Mouse (Mus musculus): ENCODE results near the gene Kcne2. TPM values are rescaled to one million over a fixed set of nuclear protein-coding genes. Genes with fewer than 3 reads are reported as not detected.

The Kcne2 gene
- polyA plus RNA-seq, 1 experiment = not detected

GRCm38 (mm10) chr16:92313953-92314741, 22.0 kb downstream of the Kcne2 start:
- Histone ChIP-seq H3K9ac (ENCODE audit: low read depth, poor library complexity, severe bottlenecking) (no peak overlapping the region), H3K4me3 (ENCODE audit: low read depth, low read length) (no peak overlapping the region), H3K9me3 (replicated peaks; ENCODE audit: control insufficient read depth, insufficient read depth, low read length, poor library complexity, severe bottlenecking) (no peaks in the 10 kb centered on the region), H3K27me3 (ENCODE audit: control insufficient read depth, insufficient read depth, low read length, poor library complexity, severe bottlenecking) (no peaks in the 10 kb centered on the region), H3K36me3 (ENCODE audit: control insufficient read depth, insufficient read depth, low read length, poor library complexity, severe bottlenecking) (no peaks in the 10 kb centered on the region), H3K4me1 (ENCODE audit: control insufficient read depth, insufficient read depth, low read length) (no peaks in the 10 kb centered on the region), H3K27ac (ENCODE audit: insufficient read depth, low read length) (no peak overlapping the region)
- TF ChIP-seq POLR2A (IDR thresholded peaks at IDR 0.05; ENCODE audit: insufficient read depth, low read length) (no peak), CTCF (IDR thresholded peaks at IDR 0.05; ENCODE audit: low read depth, low read length) (peak; percentile 77), EP300 (IDR thresholded peaks at IDR 0.05; ENCODE audit: insufficient read depth, low read depth, low read length) (no peak)

DNA sequence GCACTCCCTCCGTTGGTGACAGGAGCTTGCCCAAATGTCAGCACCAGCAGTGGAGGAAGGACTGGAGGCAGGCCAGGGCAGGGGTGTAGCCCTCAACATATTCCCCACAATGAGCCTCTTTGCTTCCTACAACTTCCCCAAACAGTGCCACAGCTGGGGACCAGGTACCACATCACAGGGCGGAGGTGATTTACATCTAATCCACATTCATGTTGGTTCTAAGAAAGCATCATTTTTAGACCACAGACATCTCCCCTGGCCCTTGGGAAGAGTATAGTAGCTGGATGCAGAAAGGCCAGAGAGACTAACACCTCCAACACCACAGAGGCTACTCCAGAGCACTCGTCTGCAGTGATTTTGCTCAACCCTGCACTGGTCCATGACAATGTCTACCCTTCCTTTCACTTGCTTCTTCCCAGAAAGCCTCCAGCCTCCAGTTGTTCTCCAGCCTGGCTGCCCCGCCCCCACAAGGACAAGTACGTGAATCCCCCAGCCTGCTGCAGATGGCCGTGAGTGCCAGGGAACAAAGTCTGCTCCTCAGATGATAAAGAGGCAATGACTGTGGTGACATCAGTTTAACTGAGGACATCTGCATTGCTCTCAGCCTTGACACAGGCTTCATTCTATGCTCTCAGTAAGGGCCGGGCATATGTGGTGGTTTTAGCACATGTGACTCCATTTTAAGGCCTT, 24.0 kb downstream of the Kcne2 start:
- TF ChIP-seq POLR2A (IDR thresholded peaks at IDR 0.05; ENCODE audit: insufficient read depth, low read length) = no peak
- TF ChIP-seq CTCF (IDR thresholded peaks at IDR 0.05; ENCODE audit: low read depth, low read length) = no peak
- no peak for TF ChIP-seq EP300 (IDR thresholded peaks at IDR 0.05; ENCODE audit: insufficient read depth, low read depth, low read length)
- Histone ChIP-seq H3K4me1 (ENCODE audit: control insufficient read depth, insufficient read depth, low read length) (no peaks in the 10 kb centered on the region), H3K9ac (ENCODE audit: low read depth, poor library complexity, severe bottlenecking) (no peak overlapping the region), H3K27me3 (ENCODE audit: control insufficient read depth, insufficient read depth, low read length, poor library complexity, severe bottlenecking) (no peaks in the 10 kb centered on the region), H3K27ac (ENCODE audit: insufficient read depth, low read length) (no peak overlapping the region), H3K36me3 (ENCODE audit: control insufficient read depth, insufficient read depth, low read length, poor library complexity, severe bottlenecking) (no peaks in the 10 kb centered on the region), H3K4me3 (ENCODE audit: low read depth, low read length) (no peak overlapping the region), H3K9me3 (replicated peaks; ENCODE audit: control insufficient read depth, insufficient read depth, low read length, poor library complexity, severe bottlenecking) (no peaks in the 10 kb centered on the region)

GRCm38 (mm10) chr16:92319353-92320109, 27.3 kb downstream of the Kcne2 start:
- Histone ChIP-seq H3K9me3 (replicated peaks; ENCODE audit: control insufficient read depth, insufficient read depth, low read length, poor library complexity, severe bottlenecking) (no peaks in the 10 kb centered on the region), H3K27me3 (ENCODE audit: control insufficient read depth, insufficient read depth, low read length, poor library complexity, severe bottlenecking) (no peaks in the 10 kb centered on the region), H3K4me3 (ENCODE audit: low read depth, low read length) (no peak overlapping the region), H3K4me1 (ENCODE audit: control insufficient read depth, insufficient read depth, low read length) (no peaks in the 10 kb centered on the region), H3K9ac (ENCODE audit: low read depth, poor library complexity, severe bottlenecking) (no peak overlapping the region), H3K27ac (ENCODE audit: insufficient read depth, low read length) (no peak overlapping the region), H3K36me3 (ENCODE audit: control insufficient read depth, insufficient read depth, low read length, poor library complexity, severe bottlenecking) (no peaks in the 10 kb centered on the region)
- TF ChIP-seq POLR2A (IDR thresholded peaks at IDR 0.05; ENCODE audit: insufficient read depth, low read length) (no peak), CTCF (IDR thresholded peaks at IDR 0.05; ENCODE audit: low read depth, low read length) (peak; percentile 72)

DNA sequence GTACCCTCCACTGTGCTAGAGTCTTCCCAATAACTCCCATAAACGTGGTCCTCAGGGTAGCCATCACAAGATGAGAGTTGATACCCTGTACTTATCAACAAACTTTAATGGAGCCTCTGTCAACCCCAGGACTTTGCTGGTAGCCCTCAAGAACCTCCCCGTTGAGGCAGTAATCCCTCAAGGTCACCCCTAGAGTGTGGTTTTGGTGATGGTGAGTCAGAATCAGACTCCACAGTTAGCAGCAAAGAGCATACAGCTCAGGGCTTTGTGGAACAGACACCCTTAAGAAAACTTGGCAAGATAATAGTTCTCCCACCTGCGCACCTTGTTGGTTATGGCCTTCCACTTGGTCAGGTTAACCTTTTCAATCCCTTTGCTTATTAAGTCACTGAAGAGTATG, 28.2 kb downstream of the Kcne2 start:
- no peak overlapping the region for H3K9ac ChIP-seq (ENCODE audit: low read depth, poor library complexity, severe bottlenecking)
- no peaks in the 10 kb centered on the region for H3K4me1 ChIP-seq (ENCODE audit: control insufficient read depth, insufficient read depth, low read length)
- no peak for TF ChIP-seq CTCF (IDR thresholded peaks at IDR 0.05; ENCODE audit: low read depth, low read length)
- TF ChIP-seq POLR2A (IDR thresholded peaks at IDR 0.05; ENCODE audit: insufficient read depth, low read length) = no peak
- no peak for TF ChIP-seq EP300 (IDR thresholded peaks at IDR 0.05; ENCODE audit: insufficient read depth, low read depth, low read length)
- H3K4me3 ChIP-seq (ENCODE audit: low read depth, low read length) = no peak overlapping the region
- no peaks in the 10 kb centered on the region for H3K27me3 ChIP-seq (ENCODE audit: control insufficient read depth, insufficient read depth, low read length, poor library complexity, severe bottlenecking)
- H3K27ac ChIP-seq (ENCODE audit: insufficient read depth, low read length) = no peak overlapping the region
- H3K36me3 ChIP-seq (ENCODE audit: control insufficient read depth, insufficient read depth, low read length, poor library complexity, severe bottlenecking) = no peaks in the 10 kb centered on the region
- H3K9me3 ChIP-seq (replicated peaks; ENCODE audit: control insufficient read depth, insufficient read depth, low read length, poor library complexity, severe bottlenecking) = no peaks in the 10 kb centered on the region

- H3K9ac ChIP-seq (ENCODE audit: low read depth, poor library complexity, severe bottlenecking) = no peak within 1 kb of the TSS
- H3K4me1 ChIP-seq (ENCODE audit: control insufficient read depth, insufficient read depth, low read length) = no peaks in the 10 kb centered on the region
- H3K36me3 ChIP-seq (ENCODE audit: control insufficient read depth, insufficient read depth, low read length, poor library complexity, severe bottlenecking) = no peaks in the 10 kb centered on the region
- no peaks in the 10 kb centered on the region for H3K27me3 ChIP-seq (ENCODE audit: control insufficient read depth, insufficient read depth, low read length, poor library complexity, severe bottlenecking)
- no peak for TF ChIP-seq CTCF (IDR thresholded peaks at IDR 0.05; ENCODE audit: low read depth, low read length)
- TF ChIP-seq EP300 (IDR thresholded peaks at IDR 0.05; ENCODE audit: insufficient read depth, low read depth, low read length) = no peak
- no peak for TF ChIP-seq POLR2A (IDR thresholded peaks at IDR 0.05; ENCODE audit: insufficient read depth, low read length)
- no peak within 1 kb of the TSS for H3K4me3 ChIP-seq (ENCODE audit: low read depth, low read length)
- no peaks in the 10 kb centered on the region for H3K9me3 ChIP-seq (replicated peaks; ENCODE audit: control insufficient read depth, insufficient read depth, low read length, poor library complexity, severe bottlenecking)
- H3K27ac ChIP-seq (ENCODE audit: insufficient read depth, low read length) = no peak within 1 kb of the TSS
Observed at GRCm38 (mm10) chr16:92321341-92321740, 29.2 kb downstream of the Kcne2 start, which contains the start of gene Fam243. Gene Fam243, minus strand, starts transcription at chr16:92321441.
